Mouse (Mus musculus) left cerebral cortex, postnatal 14 days (tissue): ENCODE measurements at regions not wholly inside any gene's neighbourhood (a gene's known extent, or its start where the extent isn't known, plus 50 kb on each side); places are given as distances from the start of the nearest gene placed in this dataset.

Experiments
- DNase-seq, 2 experiments: peaks; one replicate each; pipeline ENCODE4 v3.0.0; 2021 to 2022; ENCODE audit warnings: low spot score in 2 of 2, mixed read lengths in 1 of 2
- intact Hi-C: fragments of 180-260 bp; cut with DNase I; formaldehyde crosslinking; loops from one replicate; pipeline ENCODE4 v1.15.1; 2025

DNA sequence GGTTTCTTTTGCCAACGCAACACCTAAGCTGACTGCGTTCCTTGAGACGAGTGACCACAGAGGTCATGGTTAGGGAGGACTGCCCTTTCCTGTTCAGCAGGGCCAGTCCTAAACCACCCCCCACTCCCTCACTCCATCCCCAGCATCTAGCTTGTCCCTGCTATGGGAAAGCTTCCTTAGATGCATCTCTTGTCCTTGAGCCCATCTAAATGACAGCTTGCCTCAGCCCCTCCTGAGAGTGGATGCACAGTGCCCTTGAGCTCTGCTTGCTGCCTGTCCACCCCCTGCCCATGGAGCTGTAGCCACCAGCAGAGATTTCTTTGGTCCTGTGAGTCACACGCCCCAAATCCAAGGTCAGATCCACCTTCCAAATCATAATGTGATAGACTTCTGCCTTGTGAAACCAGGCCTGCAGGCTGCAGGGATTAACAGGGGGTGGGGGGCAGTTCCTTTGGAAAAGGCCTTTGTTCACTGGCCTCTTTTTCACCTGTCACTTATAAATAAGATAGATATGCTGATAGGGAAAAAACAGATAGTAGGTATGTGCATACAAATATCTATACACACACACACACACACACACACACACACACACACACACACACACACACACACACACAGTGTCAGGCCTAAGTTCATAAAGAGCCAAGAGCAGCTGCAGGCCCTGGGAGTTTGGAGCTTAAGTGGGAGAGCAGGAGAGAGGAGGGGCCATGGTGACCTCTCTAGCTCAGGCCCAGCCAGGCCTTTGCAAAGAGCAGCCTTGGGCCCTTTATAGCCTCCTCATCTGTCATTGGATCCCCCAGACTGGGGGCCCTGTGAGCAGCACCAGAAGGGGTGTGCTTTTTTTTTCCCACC is 56.4 kb upstream of the Adra2c start:
- intact Hi-C loops, result no loop called here
- DNase-seq, result no peak

DNA sequence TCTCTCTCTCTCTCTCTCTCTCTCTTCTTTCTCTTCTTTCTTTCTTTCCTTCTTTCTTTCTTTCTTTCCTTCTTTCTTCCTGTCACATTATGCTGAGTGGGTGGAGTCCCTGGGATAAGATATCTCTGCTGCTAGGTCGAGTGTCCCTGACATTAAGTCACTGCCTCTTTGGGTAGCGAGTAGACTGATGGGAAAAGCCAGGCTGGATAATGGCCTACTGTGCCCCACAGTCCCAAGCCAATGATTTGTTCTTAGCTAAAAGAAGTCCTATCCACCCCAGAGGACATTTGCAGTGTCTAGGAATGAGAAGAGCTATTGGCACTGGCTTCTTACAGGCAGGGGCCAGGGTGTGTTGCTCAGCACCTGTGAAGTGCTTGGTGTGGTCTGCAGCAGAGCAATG is 61.8 kb upstream of the Adra2c start:
- intact Hi-C loops, result no loop called here
- no peak for DNase-seq

DNA sequence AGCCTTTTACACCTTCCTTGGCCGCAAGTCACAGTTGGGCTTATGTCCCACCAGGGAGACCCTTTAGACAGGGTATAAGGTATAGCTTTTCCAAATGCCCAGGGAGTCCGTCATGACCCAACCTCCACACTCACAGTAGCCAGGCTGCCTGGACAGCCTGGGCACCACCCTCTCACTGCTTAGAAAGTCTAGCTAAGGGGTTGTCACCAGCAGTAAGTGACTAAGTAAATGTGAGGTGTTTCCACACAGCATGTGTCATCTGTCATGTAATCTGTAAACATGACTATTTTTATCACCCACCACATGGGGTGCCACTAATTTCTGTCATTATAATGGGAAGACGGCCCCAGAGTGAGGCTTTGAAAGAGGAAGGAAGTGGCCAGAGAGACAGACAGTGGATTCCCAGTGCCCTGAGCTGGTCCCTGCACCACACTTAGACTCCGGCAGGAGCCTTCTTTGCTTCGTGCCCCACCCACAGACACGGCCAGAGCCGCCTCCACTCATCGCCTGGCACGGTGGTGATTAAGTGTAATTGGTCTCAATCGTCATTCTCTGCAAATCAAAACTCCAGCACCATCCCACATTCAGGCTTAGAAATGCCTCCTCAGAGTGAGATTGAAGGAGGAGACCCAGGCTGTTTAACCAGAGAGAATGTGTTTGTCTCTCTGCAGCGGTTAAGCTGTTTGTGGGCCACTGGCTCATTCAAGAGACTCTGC is 62.5 kb upstream of the Adra2c start:
- peak; percentile 22 to 34 for DNase-seq
- intact Hi-C loops, result no loop called here

DNA sequence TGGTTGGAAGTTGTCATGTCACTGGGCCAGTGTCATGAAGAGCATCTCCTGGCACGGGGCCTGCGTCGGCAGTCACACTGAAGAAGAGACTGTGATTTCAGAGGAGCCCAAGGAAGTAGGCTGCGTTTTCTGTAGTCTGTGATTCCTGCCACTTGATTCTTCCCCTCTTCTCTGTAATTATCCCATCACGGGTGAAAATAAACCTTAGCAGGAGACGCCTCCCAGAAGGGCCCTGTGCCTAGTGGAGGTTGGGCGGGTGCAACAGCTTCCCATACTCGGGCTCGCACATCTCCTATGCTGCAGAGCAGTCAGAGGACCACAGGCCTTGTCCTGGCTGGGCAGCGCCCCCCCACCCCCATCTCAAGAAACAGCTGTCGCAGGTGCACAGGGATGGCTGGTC is 63.1 kb upstream of the Adra2c start:
- DNase-seq, result peak; percentile 14 to 24

DNA sequence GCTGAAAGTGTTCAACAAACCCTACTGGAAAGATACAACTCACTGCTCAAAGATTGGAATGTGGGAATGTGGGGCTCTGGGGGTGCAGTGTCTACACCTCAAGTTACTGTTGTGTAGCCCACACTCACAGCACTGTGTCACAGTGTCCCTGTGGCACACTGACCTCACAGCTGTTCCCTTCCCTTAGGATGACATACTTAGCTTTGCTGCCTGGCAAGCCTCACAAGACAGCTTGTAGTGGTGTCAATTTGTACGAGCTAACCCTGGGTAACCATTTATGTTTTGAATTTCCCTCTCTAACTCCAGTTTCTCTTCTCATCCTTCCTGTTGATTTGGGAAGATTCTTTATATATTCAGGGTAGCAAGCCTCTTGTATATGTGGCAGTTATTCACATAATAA is 68.8 kb upstream of the Adra2c start:
- DNase-seq, result no peak
- intact Hi-C loops, result no loop called here

More for the DNA sequence above, 63.1 kb upstream of the Adra2c start:
- intact Hi-C loops, result no loop called here

DNA sequence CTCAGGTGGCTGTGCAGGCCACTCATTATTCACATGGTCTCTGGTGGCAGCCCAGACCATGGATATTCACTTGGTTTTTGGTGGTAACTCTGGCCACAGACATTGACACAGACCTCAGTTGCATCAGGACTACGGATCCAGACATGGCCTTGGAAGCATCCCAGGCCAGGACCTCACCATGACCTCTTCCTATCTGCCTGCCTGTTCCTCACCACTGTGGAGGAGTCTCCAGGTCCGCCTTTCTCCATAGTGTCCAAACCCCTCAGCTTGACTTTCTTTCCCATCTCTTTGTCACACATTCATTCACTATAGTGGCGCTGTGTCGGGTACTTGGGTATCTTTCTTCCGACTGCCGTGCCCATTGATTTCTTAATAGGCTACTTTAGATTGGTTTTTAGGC is 74.1 kb upstream of the Adra2c start:
- no peak for DNase-seq
- intact Hi-C loops, result no loop called here

DNA sequence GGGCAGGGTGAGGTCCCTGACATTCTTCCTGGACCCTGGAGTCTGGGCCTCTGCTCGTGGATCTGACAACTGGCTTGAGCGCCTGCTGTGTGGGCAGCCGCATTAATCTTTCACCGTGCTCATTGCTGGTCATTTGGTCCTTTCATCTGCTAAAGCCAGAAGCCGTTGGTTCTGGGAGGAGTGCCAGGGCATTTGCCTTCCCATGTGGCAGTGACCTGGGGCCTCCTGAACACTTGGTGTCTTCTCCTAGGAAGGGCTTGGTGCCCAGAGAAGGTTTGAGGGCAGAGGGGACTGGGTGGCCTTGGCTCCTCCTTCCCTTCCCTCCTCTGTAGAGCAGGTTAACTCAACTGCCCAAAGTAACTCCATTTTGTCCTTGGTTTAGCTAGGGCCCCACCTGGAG is 79.7 kb upstream of the Adra2c start:
- DNase-seq, result no peak
- intact Hi-C loops, result no loop called here

DNA sequence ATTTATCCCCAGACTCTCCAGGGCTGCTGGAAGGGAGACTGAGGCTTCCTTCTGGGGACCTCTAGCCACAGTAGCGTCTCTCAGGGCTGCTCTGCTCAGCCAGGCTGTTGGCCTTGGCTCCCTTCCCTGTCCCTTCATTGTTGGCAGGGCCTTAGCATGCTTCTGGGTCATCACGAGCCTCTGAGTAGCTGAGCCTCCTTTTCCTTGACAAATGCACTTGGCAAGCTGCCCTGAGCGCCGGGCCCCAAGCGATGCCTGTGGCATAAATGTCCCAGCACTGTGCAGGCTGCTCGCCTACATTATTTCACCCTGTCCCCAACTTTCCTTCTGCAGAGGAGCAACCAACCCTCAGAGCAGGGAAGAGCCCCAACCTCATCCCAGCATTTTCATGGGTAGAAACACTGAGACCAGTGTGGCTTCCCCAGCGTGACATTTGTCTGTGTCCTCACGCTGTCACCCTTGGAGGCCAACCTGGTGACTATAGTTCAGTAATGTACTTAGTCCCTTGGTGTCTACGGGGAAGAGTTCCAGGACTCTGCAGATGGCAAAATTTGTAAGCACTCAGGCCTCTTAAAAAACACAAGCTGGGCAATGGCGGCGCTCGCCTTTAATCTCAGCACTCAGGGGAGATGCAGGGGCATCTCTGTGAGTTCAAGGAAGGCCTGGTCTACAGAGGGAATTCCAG is 83.7 kb upstream of the Lrpap1 start:
- intact Hi-C loops, result no loop called here
- peak; percentile 75 to 80 for DNase-seq

DNA sequence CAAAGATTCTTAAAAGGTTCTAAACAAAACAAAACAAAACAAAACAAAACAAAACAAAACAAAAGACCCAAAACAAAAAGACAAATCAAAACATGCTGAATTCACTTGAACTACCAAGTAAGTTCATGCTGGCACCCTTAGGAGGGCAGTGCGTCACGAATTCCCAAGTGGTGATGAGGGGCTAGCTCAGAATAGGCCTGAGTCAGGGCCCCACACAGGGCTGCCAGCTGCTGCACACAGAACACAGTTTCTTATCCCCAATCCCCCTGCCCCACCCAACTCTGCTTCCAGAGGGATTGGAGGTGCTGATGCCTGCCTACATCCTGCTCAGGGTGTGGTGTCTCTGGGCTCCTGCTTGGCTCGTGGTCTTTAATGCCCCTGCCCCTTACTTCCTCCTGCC is 80.3 kb upstream of the Lrpap1 start:
- intact Hi-C loops, result no loop called here
- DNase-seq, result no peak

DNA sequence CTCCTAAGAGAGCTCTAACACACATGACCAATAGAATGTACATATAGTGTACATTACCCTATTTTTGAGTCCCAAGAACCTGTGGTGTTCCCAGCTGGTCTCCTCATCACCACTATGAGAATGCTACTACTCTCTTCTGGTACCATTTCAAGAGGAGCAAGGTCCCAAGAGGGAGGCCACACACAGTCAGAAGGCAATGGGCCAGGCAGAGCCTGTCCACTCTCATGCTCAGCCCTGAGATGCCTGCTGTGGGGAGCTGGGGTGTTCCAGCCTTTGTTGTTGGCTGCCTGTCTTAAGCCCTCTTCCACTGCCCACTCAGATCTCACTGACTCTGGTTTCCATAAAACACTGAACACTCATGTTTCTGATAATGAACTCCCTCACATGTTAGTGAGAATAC is 79.7 kb upstream of the Lrpap1 start:
- intact Hi-C loops, result no loop called here
- no peak for DNase-seq

DNA sequence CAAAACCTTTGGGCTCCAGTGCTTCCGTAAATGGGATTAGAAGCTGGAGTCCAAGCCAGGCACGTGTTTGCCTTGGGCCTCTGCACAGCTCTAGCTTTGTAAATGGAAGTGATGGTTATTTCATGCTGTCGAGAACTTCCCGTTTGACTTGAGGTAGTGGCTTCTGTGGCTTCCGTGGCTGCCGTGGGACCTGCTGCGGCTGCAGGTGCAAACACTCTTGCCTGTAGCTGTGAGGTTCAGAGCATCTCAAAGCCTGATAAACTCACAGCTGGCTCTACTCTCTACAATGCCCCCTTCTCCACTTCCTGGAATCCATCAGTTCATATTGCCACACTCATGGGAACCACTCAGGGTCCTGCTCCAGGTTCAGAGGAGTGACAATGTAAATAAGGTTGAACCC is 77.9 kb upstream of the Lrpap1 start:
- intact Hi-C loops, result no loop called here
- DNase-seq, result no peak

DNA sequence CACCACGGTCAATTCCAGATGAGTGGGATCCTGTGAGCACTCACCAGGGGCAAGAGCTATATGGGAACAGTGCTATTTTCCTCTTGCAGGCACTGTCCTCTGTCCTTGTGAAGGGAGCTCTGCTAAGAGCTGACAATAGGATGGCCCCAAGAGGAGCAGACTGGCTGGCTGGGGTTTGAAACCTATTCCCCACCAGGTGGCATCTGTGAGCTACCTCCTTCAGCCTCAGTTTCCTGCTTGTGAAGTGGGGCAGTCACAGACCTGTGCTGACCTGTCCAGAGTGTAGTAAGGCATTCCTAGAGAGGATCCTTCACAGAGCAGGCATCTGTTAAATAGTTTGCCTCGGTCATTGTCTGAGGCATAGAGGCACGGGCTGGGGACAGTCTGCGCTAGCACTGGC is 71.8 kb upstream of the Lrpap1 start:
- intact Hi-C loops, result loop anchor here (1.0 kb wide), 1 partner anchor 172 kb away; no protein-coding TSS in a partner anchor
- peak in 1 of 2 experiments; percentile 36 for DNase-seq

DNA sequence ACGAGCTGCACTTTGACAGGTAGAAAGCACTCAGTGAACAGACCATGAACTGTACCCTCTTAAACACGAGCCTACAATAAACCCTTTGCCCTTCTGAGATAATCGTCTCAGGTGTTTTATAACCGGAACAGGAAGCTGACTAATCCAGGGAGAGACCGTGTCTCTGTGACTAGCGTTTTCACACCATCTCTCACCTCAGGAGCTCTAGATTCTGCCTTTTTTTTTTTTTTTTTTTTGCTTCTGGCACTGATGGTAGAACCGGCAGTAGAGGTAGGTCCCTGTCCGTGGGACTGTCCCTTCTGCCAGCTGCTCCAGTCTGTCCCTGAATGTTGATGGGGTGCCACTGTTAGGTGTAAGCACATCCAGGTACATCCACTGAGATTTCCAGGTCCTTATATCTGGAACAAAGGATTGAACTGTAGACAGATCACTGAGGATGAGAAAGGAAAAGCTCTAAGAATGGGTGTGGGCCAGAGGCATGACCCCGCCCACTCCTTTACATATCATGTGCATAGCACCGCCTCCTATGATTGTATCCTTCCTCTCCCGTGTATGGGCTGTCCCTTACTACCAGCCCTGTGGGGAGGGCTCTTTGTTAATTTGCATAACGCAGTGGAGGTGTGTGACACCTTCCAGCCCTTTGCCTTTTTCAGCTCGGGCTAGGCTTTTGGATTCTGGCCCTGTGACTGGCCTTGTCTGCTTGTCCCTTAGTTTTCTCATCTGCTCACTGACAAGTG is 70.7 kb upstream of the Lrpap1 start:
- intact Hi-C loops, result no loop called here
- no peak for DNase-seq

DNA sequence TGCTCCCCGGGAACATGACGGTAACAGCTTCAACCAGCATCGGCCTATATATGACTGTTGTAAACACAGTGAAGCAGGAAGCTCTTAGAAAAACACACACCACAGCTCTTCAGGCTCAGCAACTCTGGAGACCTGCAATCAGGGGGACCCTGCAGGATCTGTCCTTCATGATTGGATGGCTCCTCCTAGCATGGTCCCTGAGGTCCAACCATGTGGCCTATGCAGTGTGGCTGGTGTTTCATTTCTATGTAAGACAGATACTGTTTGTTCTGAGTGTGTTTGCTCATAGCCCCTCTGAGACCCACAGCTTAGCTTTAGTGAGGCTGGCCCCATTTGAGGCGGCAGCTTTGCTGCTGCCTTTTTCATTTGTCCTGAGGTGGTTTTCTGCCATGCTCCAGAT is 68.8 kb upstream of the Lrpap1 start:
- intact Hi-C loops, result no loop called here
- no peak for DNase-seq

DNA sequence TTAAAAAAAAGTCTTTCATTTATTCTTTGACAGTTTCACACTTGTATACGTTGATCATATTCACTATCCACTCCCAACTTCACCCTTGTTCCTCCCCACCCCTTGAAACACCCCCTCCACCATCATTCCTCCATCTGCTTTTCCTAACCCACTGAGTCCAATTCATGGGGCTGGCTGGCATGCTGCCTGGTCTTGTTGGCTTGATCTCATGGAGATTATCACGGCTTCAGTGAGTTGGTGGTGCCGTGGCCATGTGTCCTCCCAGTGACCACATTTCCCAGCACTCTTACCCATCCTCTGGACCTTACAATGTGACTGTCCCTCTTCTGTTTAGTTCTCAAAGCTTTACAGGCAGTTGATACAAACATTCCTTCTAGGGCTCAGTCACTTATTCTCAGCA is 65.8 kb upstream of the Lrpap1 start:
- intact Hi-C loops, result no loop called here
- DNase-seq, result no peak

DNA sequence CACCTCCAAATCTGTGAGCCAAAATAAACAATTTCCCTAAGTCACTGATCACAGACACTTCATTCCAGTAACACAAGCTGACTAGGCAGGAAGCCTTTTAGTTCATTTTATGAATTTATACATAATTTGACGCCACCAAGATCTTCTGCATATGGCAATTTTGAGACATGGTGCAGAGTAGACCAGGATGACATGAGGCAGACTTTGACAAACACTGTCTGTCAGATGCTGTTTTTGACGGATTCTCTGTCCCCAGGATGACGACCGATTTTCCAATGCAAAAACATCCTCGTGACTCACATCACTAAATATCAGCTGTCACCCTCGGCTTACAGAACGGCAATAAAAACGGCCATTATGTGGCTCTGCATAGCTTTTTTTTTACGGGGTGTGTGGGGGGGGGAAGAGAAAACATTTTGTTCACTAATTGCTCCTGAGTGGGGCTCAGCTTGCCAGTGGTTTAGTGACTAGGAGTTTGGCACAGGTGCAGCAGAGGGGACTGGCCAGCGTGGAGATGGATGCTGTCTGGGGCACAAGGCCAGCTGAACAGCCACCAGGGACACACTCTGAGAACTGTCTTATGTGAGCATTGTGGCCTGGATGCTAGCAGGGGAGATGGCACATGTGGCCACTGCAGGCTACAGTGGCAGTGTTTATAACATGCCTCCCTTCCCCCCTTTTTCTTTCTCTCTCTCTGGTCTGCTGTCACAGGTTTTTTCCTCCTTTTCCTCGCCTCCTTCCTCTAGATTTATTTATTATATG is 65.0 kb upstream of the Lrpap1 start:
- intact Hi-C loops, result no loop called here
- no peak for DNase-seq

DNA sequence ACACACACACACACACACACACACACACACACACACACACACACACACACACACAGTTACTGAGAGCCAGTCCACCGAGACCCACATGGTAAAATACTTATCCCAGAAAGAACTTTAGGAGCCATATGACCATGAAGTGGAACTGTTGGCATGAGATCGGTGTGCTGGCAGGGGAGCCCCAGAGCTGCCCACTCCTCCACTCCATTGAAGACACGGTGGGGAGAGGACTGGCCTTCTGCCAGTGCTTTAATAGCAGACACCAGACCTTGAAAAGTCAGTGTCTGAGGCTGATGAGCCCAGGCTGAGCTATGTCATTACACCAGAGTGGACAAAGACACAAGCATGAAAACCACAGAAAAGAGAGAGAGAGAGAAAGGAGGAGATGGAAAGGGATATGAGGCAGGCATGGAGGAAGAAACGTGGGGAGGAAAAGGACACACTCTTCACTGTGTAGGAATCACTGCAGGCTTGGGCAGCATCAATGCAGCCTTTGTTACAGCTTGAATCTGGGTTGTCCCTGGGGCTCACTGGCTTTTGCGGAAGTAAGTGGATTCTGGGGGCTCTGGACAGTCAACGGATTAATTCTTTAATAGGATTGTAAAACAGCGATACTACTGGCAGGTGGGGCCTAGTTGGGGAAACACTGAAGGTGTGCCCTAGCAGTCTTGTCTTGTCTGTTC is 64.2 kb upstream of the Lrpap1 start:
- intact Hi-C loops, result no loop called here

DNA sequence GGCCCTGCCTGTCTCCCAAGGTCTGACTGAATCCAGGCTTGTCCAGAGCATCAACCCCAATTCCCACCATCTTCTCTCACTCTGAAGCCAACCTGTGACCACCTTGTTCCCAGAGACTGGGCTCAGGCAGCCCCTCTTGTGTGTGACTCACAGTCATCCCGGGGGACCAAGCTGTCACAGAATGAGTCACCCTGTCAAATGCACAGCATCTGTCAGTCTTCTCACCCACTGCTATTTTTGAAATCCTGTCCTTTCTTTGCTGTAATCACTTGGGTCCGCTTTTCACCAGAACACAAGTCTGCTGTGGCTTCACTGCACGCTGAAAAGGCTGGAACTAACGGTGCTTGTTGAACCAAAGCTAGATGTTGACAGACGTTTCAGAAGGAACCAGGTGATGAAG is 63.3 kb upstream of the Lrpap1 start:
- no peak for DNase-seq
- intact Hi-C loops, result no loop called here

More for the DNA sequence above, 64.2 kb upstream of the Lrpap1 start:
- no peak for DNase-seq

DNA sequence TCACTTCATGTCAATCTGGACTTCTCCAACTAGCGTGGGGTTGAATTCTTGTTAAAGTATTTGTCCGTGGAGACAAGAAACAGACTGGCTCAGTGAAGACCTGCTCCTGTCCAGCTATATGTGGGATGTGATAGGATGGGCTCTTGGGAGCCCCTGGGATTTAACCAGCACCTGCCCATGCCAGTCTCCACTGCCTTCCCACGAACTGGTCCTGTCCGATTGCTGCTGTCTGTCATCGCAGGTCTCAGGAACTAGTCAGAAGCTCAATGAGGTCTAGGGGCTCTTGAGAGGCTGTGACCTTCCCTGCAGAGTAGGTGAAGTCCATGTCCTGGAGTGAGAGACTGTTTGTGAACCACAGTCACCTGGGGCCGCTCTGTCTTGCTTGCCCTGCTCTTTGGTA is 62.8 kb upstream of the Lrpap1 start:
- DNase-seq, result no peak

More for the DNA sequence above, 62.8 kb upstream of the Lrpap1 start:
- intact Hi-C loops, result no loop called here
